Mouse (Mus musculus): ENCODE measurements around the gene Gpr153. TPM values are rescaled to one million over a fixed set of nuclear protein-coding genes. Genes with fewer than 3 reads are reported as not detected.

The Gpr153 gene
- polyA plus RNA-seq, 1 experiment: 6.5 TPM

GRCm38 (mm10) chr4:152270599-152270998, 3.4 kb upstream of the Gpr153 start:
- TF ChIP-seq MAX (IDR thresholded peaks at IDR 0.05; ENCODE audit: low read depth) (no peak), POLR2A (IDR thresholded peaks at IDR 0.05; ENCODE audit: insufficient read length, low read depth) (no peak), USF1 (IDR thresholded peaks at IDR 0.05; ENCODE audit: low read depth) (no peak), MYOG (IDR thresholded peaks at IDR 0.05; ENCODE audit: control insufficient read depth in 1 of 3, insufficient read depth in 1 of 3, insufficient read length in 2 of 3, low read depth in 2 of 3) (no peak), E2F4 (IDR thresholded peaks at IDR 0.05; ENCODE audit: insufficient read depth) (no peak), TCF12 (IDR thresholded peaks at IDR 0.05; ENCODE audit: insufficient read depth, poor library complexity, severe bottlenecking) (no peak)
- Histone ChIP-seq H3K36me3 (ENCODE audit: control insufficient read depth, insufficient read depth) (no peaks in the 10 kb centered on the region), H3K4me2 (ENCODE audit: low read depth) (no peak overlapping the region), H3K79me2 (ENCODE audit: control insufficient read depth, insufficient read depth) (no peaks in the 10 kb centered on the region), H3K4me3 (no peak overlapping the region), H3K27me3 (ENCODE audit: control insufficient read depth, insufficient read depth, insufficient read length) (no peaks in the 10 kb centered on the region), H3ac (ENCODE audit: control insufficient read depth, insufficient read length) (no peak overlapping the region)

- Histone ChIP-seq H3K27me3 (ENCODE audit: control insufficient read depth, insufficient read depth, insufficient read length) (no peaks in the 10 kb centered on the region), H3K36me3 (ENCODE audit: control insufficient read depth, insufficient read depth) (no peaks in the 10 kb centered on the region), H3ac (ENCODE audit: control insufficient read depth, insufficient read length) (no peak overlapping the region), H3K4me2 (ENCODE audit: low read depth) (no peak overlapping the region), H3K79me2 (ENCODE audit: control insufficient read depth, insufficient read depth) (no peaks in the 10 kb centered on the region), H3K4me3 (no peak overlapping the region)
- TF ChIP-seq MAX (IDR thresholded peaks at IDR 0.05; ENCODE audit: low read depth): no peak
- no peak for TF ChIP-seq POLR2A (IDR thresholded peaks at IDR 0.05; ENCODE audit: insufficient read length, low read depth)
- no peak for TF ChIP-seq MYOG (IDR thresholded peaks at IDR 0.05; ENCODE audit: control insufficient read depth in 1 of 3, insufficient read depth in 1 of 3, insufficient read length in 2 of 3, low read depth in 2 of 3)
- TF ChIP-seq E2F4 (IDR thresholded peaks at IDR 0.05; ENCODE audit: insufficient read depth): no peak
- no peak for TF ChIP-seq USF1 (IDR thresholded peaks at IDR 0.05; ENCODE audit: low read depth)
- TF ChIP-seq SRF (IDR thresholded peaks at IDR 0.05; ENCODE audit: control insufficient read depth, insufficient read length, low read depth): no peak
- TF ChIP-seq CEBPB (IDR thresholded peaks at IDR 0.05; ENCODE audit: insufficient read depth, poor library complexity, severe bottlenecking): no peak
These were observed 2.7 kb upstream of the Gpr153 start for GRCm38 (mm10) chr4:152271334-152271733.

GRCm38 (mm10) chr4:152272006-152272405, 2.0 kb upstream of the Gpr153 start:
- Histone ChIP-seq H3K36me3 (ENCODE audit: control insufficient read depth, insufficient read depth) (no peaks in the 10 kb centered on the region), H3K4me2 (ENCODE audit: low read depth) (no peak overlapping the region)
- TF ChIP-seq REST (IDR thresholded peaks at IDR 0.05; ENCODE audit: insufficient read depth, insufficient read length) (no peak), E2F4 (IDR thresholded peaks at IDR 0.05; ENCODE audit: insufficient read depth) (no peak), TCF3 (IDR thresholded peaks at IDR 0.05; ENCODE audit: insufficient read length, low read depth) (no peak), POLR2A (IDR thresholded peaks at IDR 0.05; ENCODE audit: insufficient read length, low read depth) (no peak), MYOD1 (IDR thresholded peaks at IDR 0.05; ENCODE audit: control insufficient read depth in 1 of 3, insufficient read length in 2 of 3, low read depth in 2 of 3) (no peak), SRF (IDR thresholded peaks at IDR 0.05; ENCODE audit: control insufficient read depth, insufficient read length, low read depth) (no peak), MYOG (IDR thresholded peaks at IDR 0.05; ENCODE audit: control insufficient read depth in 1 of 3, insufficient read depth in 1 of 3, insufficient read length in 2 of 3, low read depth in 2 of 3) (no peak), POLR2AphosphoS2 (IDR thresholded peaks at IDR 0.05; ENCODE audit: insufficient read length, low read depth) (no peak), TCF12 (IDR thresholded peaks at IDR 0.05; ENCODE audit: insufficient read depth, poor library complexity, severe bottlenecking) (no peak), MAX (IDR thresholded peaks at IDR 0.05; ENCODE audit: low read depth) (no peak), USF1 (IDR thresholded peaks at IDR 0.05; ENCODE audit: low read depth) (no peak), CEBPB (IDR thresholded peaks at IDR 0.05; ENCODE audit: insufficient read depth, poor library complexity, severe bottlenecking) (no peak)

GRCm38 (mm10) chr4:152272449-152273049, 1.5 kb upstream of the Gpr153 start:
- Histone ChIP-seq H3K36me3 (ENCODE audit: control insufficient read depth, insufficient read depth) (no peaks in the 10 kb centered on the region), H3K4me3 (no peak overlapping the region), H3ac (ENCODE audit: control insufficient read depth, insufficient read length) (no peak overlapping the region), H3K27me3 (ENCODE audit: control insufficient read depth, insufficient read depth, insufficient read length) (no peaks in the 10 kb centered on the region), H3K4me2 (ENCODE audit: low read depth) (peak overlapping the region; percentile 18), H3K79me2 (ENCODE audit: control insufficient read depth, insufficient read depth) (no peaks in the 10 kb centered on the region)
- TF ChIP-seq MYOD1 (IDR thresholded peaks at IDR 0.05; ENCODE audit: control insufficient read depth in 1 of 3, insufficient read length in 2 of 3, low read depth in 2 of 3): no peak

More at GRCm38 (mm10) chr4:152272006-152272405, 2.0 kb upstream of the Gpr153 start:
- Histone ChIP-seq H3K27me3 (ENCODE audit: control insufficient read depth, insufficient read depth, insufficient read length) (no peaks in the 10 kb centered on the region), H3K79me2 (ENCODE audit: control insufficient read depth, insufficient read depth) (no peaks in the 10 kb centered on the region), H3K4me3 (no peak overlapping the region), H3ac (ENCODE audit: control insufficient read depth, insufficient read length) (no peak overlapping the region)

GRCm38 (mm10) chr4:152273191-152273590, 841 bp upstream of the Gpr153 start:
- Histone ChIP-seq H3ac (ENCODE audit: control insufficient read depth, insufficient read length) (no peak overlapping the region), H3K79me2 (ENCODE audit: control insufficient read depth, insufficient read depth) (no peaks in the 10 kb centered on the region), H3K36me3 (ENCODE audit: control insufficient read depth, insufficient read depth) (no peaks in the 10 kb centered on the region), H3K4me3 (no peak overlapping the region), H3K4me2 (ENCODE audit: low read depth) (peak overlapping the region; percentile 25), H3K27me3 (ENCODE audit: control insufficient read depth, insufficient read depth, insufficient read length) (no peaks in the 10 kb centered on the region)
- TF ChIP-seq TCF3 (IDR thresholded peaks at IDR 0.05; ENCODE audit: insufficient read length, low read depth): no peak
- TF ChIP-seq USF1 (IDR thresholded peaks at IDR 0.05; ENCODE audit: low read depth): no peak
- TF ChIP-seq MYOG (IDR thresholded peaks at IDR 0.05; ENCODE audit: control insufficient read depth in 1 of 3, insufficient read depth in 1 of 3, insufficient read length in 2 of 3, low read depth in 2 of 3): no peak
- no peak for TF ChIP-seq TCF12 (IDR thresholded peaks at IDR 0.05; ENCODE audit: insufficient read depth, poor library complexity, severe bottlenecking)
